Mouse (Mus musculus): ENCODE data around the gene Hist1h2ac. TPM values are rescaled to one million over a fixed set of nuclear protein-coding genes. Genes with fewer than 3 reads are reported as not detected.
A peak's percentile ranks its signal among the peaks of the same experiment; 100 is the strongest.

Hist1h2ac gene
- polyA plus RNA-seq, 1 experiment from 2014 or later, result 0.83 TPM

DNA sequence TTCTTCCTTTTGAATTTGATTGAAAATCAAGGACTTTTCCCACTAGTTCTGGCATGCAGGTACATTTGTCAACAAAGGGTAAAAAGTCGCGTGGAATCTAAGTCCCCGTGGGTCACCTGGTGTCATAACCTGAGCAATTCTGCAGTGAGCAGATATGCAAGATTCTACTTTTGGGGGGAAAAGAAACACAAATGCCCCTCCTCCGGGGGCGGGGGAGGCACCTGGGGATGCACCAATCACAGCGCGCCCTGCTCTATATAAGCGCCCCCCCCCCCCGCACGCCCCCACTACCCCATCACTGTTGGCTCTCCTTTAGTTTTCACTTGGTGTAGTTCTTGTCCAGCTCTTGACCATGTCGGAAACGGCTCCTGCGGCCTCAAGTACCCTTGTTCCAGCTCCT lies 11.8 kb upstream of the Hist1h2ac start, which contains the start of gene Hist1h1t:
Hist1h1t (plus strand) TSS at position 301 of the 400 bp plus-strand sequence.
- Histone ChIP-seq H3K9me3 (ENCODE audit: control insufficient read depth, low read length) (no peaks in the 10 kb centered on the region), H3K27ac (ENCODE audit: low read depth, low read length) (no peak within 1 kb of the TSS), H3K4me2 (no peak within 1 kb of the TSS), H3K4me3 (ENCODE audit: low read depth, low read length) (no peak within 1 kb of the TSS), H3K9ac (ENCODE audit: low read length) (no peak within 1 kb of the TSS), H3K27me3 (ENCODE audit: control insufficient read depth, insufficient read depth, low read length) (no peaks in the 10 kb centered on the region), H3K4me1 (ENCODE audit: control insufficient read depth, insufficient read depth, low read length) (peaks cover 6% of the 10 kb centered on the region; the same call in 1 of the 2 replicates), H3K36me3 (ENCODE audit: control insufficient read depth, insufficient read depth, low read length) (no peaks in the 10 kb centered on the region)
- ATAC-seq (ENCODE audit: low FRiP score) (no peak), DNase-seq (ENCODE audit: low spot score, missing footprints) (no peak)
- 51% methylated on average over 13 of the region's 13 CpGs for WGBS

DNA sequence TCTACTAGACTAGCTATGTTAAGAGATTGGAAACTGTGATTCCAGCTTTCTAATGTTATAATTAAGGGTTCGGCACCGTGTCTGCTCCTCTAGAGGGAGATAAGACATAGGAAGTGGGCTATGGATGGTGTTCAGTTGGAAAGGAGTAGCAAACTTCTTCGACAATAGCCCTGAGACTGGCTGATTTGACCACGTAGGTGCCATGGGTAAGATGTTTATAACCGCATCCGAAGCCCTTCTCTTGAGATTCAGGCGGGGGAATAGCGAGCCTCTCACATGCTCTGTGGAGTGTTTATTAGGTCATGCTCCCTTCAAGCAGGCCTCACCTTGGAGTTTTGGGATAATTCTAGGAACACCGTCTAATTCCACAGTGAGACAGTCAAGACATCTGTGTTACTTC lies 11.2 kb upstream of the Hist1h2ac start:
- no peaks in the 10 kb centered on the region for H3K36me3 ChIP-seq (ENCODE audit: control insufficient read depth, insufficient read depth, low read length)
- H3K27ac ChIP-seq (ENCODE audit: low read depth, low read length), result no peak overlapping the region
- H3K4me3 ChIP-seq (ENCODE audit: low read depth, low read length), result no peak overlapping the region
- H3K4me1 ChIP-seq (ENCODE audit: control insufficient read depth, insufficient read depth, low read length), result peaks cover 6% of the 10 kb centered on the region; the same call in 1 of the 2 replicates
- no peaks in the 10 kb centered on the region for H3K9me3 ChIP-seq (ENCODE audit: control insufficient read depth, low read length)
- DNase-seq (ENCODE audit: low spot score, missing footprints), result no peak
- ATAC-seq (ENCODE audit: low FRiP score), result no peak
- no peaks in the 10 kb centered on the region for H3K27me3 ChIP-seq (ENCODE audit: control insufficient read depth, insufficient read depth, low read length)
- no peak overlapping the region for H3K4me2 ChIP-seq
- H3K9ac ChIP-seq (ENCODE audit: low read length), result no peak overlapping the region
- 94% methylated on average over 9 of the region's 9 CpGs for WGBS

DNA sequence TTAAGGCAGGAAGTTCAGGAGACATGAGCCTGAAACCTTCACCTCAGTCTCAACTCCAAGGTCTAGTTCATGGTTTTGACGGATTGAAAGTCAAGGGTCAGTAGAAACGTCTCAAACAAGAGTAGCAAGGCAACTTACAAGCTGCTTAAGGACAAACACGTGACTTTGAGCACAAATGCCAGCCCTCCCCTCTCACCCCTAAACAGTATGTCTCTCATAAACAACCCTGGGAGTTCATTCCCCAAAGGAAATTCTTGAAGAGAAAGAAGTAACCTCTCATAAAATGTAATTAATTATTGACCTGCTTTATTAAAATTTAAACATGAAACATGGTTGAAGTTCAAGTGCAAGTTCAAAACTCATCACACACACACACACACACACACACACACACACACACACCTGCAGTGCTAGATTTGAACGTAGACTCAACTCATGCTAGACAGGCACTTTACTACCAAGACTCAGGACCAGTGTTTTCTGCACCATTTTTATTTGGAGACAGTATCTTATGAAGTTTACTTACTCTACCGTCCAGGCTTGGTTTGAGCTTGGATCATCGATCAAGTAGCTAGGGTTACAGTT lies 10.2 kb upstream of the Hist1h2ac start:
- ATAC-seq (ENCODE audit: low FRiP score) (no peak), DNase-seq (ENCODE audit: low spot score, missing footprints) (no peak)
- Histone ChIP-seq H3K9me3 (ENCODE audit: control insufficient read depth, low read length) (no peaks in the 10 kb centered on the region), H3K36me3 (ENCODE audit: control insufficient read depth, insufficient read depth, low read length) (no peaks in the 10 kb centered on the region), H3K9ac (ENCODE audit: low read length) (no peak overlapping the region), H3K27me3 (ENCODE audit: control insufficient read depth, insufficient read depth, low read length) (no peaks in the 10 kb centered on the region), H3K4me2 (no peak overlapping the region), H3K27ac (ENCODE audit: low read depth, low read length) (no peak overlapping the region), H3K4me3 (ENCODE audit: low read depth, low read length) (no peak overlapping the region), H3K4me1 (ENCODE audit: control insufficient read depth, insufficient read depth, low read length) (peaks cover 4% of the 10 kb centered on the region; the same call in 1 of the 2 replicates)
- 86% methylated on average over 6 of the region's 6 CpGs for WGBS

DNA sequence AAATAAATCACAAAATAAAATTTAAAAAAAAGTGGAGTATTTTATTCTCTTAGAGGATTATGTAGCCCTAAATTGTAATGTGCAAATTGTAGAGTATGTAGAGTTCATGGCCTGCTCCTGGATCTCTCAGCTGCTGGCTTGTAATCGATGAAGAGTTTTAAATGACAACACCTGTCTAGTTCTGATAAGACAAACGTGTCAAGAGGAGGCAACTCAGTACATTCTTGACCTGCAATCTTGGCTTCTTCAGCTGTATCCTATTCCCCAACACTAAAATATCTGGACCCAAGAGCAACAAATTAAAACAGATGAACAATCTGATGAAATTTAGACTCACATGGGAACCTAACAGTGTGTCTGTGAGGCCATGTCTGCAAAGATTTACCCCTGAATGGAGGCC lies 5.7 kb upstream of the Hist1h2ac start:
- DNase-seq (ENCODE audit: low spot score, missing footprints), result no peak
- Histone ChIP-seq H3K9me3 (ENCODE audit: control insufficient read depth, low read length) (no peaks in the 10 kb centered on the region), H3K4me2 (no peak overlapping the region), H3K9ac (ENCODE audit: low read length) (no peak overlapping the region), H3K36me3 (ENCODE audit: control insufficient read depth, insufficient read depth, low read length) (no peaks in the 10 kb centered on the region), H3K4me3 (ENCODE audit: low read depth, low read length) (no peak overlapping the region), H3K27ac (ENCODE audit: low read depth, low read length) (no peak overlapping the region), H3K4me1 (ENCODE audit: control insufficient read depth, insufficient read depth, low read length) (peaks cover 2% of the 10 kb centered on the region; the same call in 1 of the 2 replicates), H3K27me3 (ENCODE audit: control insufficient read depth, insufficient read depth, low read length) (no peaks in the 10 kb centered on the region)
- WGBS, result 69% methylated on average over 2 of the region's 2 CpGs
- ATAC-seq (ENCODE audit: low FRiP score), result no peak

DNA sequence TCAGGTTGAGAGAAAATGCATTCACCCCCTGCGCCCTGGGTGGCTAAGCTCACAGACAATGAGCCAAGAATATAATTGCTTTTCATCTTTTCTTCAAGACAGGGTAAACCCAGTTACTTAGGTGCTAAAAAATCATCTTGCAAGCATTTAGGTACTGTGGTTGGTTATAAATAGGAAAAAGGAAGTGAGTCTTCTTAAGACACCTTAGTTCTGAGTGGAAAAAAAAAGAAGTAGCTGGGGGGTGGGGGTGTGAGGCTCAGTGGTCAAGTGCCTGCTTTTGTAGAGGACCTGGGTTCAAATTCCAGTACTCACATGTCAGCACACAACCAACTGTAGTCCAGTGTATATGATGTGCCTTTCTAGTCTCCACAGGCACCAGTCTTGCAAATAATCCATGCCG lies 5.2 kb upstream of the Hist1h2ac start:
- Histone ChIP-seq H3K36me3 (ENCODE audit: control insufficient read depth, insufficient read depth, low read length) (no peaks in the 10 kb centered on the region), H3K4me2 (no peak overlapping the region), H3K9ac (ENCODE audit: low read length) (no peak overlapping the region), H3K9me3 (ENCODE audit: control insufficient read depth, low read length) (no peaks in the 10 kb centered on the region), H3K27me3 (ENCODE audit: control insufficient read depth, insufficient read depth, low read length) (no peaks in the 10 kb centered on the region), H3K4me1 (ENCODE audit: control insufficient read depth, insufficient read depth, low read length) (peaks cover 2% of the 10 kb centered on the region; the same call in 1 of the 2 replicates), H3K27ac (ENCODE audit: low read depth, low read length) (no peak overlapping the region), H3K4me3 (ENCODE audit: low read depth, low read length) (no peak overlapping the region)
- no peak for DNase-seq (ENCODE audit: low spot score, missing footprints)
- 89% methylated on average over 2 of the region's 2 CpGs for WGBS
- no peak for ATAC-seq (ENCODE audit: low FRiP score)

DNA sequence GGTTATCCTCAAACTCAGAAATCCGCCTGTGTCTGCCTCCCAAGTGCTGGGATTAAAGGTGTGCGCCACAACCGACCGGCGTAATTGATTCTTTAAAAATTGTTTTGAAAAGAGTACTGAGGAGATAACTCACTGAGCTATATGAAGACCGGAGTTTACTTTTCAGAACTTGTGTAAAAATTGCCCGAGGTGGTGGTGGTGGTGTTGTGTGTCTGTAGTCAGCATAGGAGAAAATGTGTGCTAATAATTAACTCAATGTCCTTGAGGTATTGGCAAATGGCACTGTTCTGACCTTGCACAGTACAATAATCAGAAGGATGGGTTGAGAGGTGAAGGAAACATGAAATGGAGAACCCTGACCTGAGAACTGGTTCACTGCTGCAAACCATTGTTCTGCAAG lies 4.2 kb upstream of the Hist1h2ac start:
- Histone ChIP-seq H3K4me2 (no peak overlapping the region), H3K27ac (ENCODE audit: low read depth, low read length) (no peak overlapping the region), H3K27me3 (ENCODE audit: control insufficient read depth, insufficient read depth, low read length) (no peaks in the 10 kb centered on the region), H3K36me3 (ENCODE audit: control insufficient read depth, insufficient read depth, low read length) (no peaks in the 10 kb centered on the region), H3K4me3 (ENCODE audit: low read depth, low read length) (no peak overlapping the region), H3K4me1 (ENCODE audit: control insufficient read depth, insufficient read depth, low read length) (peaks cover 5% of the 10 kb centered on the region; the same call in 1 of the 2 replicates), H3K9ac (ENCODE audit: low read length) (no peak overlapping the region), H3K9me3 (ENCODE audit: control insufficient read depth, low read length) (no peaks in the 10 kb centered on the region)
- 92% methylated on average over 7 of the region's 7 CpGs for WGBS
- DNase-seq (ENCODE audit: low spot score, missing footprints), result peak; percentile 73
- ATAC-seq (ENCODE audit: low FRiP score), result no peak

DNA sequence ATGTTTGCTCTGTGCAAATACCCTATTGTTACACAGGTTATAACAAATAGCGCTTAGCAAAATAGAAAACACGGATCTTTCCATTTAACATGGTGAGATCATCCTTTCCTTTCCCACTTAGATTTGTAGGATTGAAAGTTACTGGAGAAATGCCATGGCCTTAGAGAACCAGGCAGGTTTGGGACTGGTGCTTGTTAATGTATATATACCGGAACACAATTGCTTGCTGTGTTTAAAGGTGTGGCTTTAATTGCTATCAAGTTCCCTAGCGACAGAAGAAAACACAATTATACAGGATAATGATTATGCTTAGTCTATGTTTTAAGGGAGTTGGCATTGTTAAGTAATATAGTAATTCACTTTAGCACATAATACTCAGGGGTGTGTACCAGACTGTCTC lies 3.4 kb upstream of the Hist1h2ac start:
- Histone ChIP-seq H3K4me3 (ENCODE audit: low read depth, low read length) (no peak overlapping the region), H3K4me2 (no peak overlapping the region), H3K27ac (ENCODE audit: low read depth, low read length) (no peak overlapping the region), H3K27me3 (ENCODE audit: control insufficient read depth, insufficient read depth, low read length) (no peaks in the 10 kb centered on the region), H3K4me1 (ENCODE audit: control insufficient read depth, insufficient read depth, low read length) (peaks cover 11% of the 10 kb centered on the region), H3K9ac (ENCODE audit: low read length) (no peak overlapping the region), H3K9me3 (ENCODE audit: control insufficient read depth, low read length) (no peaks in the 10 kb centered on the region), H3K36me3 (ENCODE audit: control insufficient read depth, insufficient read depth, low read length) (no peaks in the 10 kb centered on the region)
- WGBS, result 84% methylated on average over 4 of the region's 4 CpGs
- ATAC-seq (ENCODE audit: low FRiP score), result no peak
- peak; percentile 75 for DNase-seq (ENCODE audit: low spot score, missing footprints)

DNA sequence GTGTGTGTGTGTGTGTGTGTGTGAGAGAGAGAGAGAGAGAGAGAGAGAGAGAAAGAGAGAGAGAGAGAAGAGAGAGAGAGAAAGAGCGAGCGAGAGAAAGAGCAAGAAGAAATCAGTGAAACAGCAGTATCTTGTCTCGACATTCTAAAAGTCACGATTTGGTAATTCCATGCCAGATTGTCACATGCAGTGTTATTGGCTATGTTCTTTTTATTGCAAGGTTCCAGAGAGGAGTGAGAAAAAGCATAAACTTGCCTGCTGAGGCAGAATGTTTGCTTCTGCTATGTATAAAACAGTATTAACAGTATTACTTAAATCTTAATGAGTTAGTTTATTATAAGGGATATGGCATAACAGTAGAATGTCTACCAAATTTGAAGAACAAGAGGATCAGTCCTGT lies 2.2 kb upstream of the Hist1h2ac start:
- Histone ChIP-seq H3K4me3 (ENCODE audit: low read depth, low read length) (peak overlapping the region; percentile 41), H3K4me1 (ENCODE audit: control insufficient read depth, insufficient read depth, low read length) (peaks cover 11% of the 10 kb centered on the region), H3K4me2 (peak overlapping the region; percentile 65), H3K27ac (ENCODE audit: low read depth, low read length) (peak overlapping the region; percentile 95), H3K27me3 (ENCODE audit: control insufficient read depth, insufficient read depth, low read length) (no peaks in the 10 kb centered on the region), H3K36me3 (ENCODE audit: control insufficient read depth, insufficient read depth, low read length) (no peaks in the 10 kb centered on the region), H3K9me3 (ENCODE audit: control insufficient read depth, low read length) (no peaks in the 10 kb centered on the region), H3K9ac (ENCODE audit: low read length) (peak overlapping the region; percentile 76)
- DNase-seq (ENCODE audit: low spot score, missing footprints), result peak; percentile 88
- WGBS, result 60% methylated on average over 4 of the region's 4 CpGs
- no peak for ATAC-seq (ENCODE audit: low FRiP score)

DNA sequence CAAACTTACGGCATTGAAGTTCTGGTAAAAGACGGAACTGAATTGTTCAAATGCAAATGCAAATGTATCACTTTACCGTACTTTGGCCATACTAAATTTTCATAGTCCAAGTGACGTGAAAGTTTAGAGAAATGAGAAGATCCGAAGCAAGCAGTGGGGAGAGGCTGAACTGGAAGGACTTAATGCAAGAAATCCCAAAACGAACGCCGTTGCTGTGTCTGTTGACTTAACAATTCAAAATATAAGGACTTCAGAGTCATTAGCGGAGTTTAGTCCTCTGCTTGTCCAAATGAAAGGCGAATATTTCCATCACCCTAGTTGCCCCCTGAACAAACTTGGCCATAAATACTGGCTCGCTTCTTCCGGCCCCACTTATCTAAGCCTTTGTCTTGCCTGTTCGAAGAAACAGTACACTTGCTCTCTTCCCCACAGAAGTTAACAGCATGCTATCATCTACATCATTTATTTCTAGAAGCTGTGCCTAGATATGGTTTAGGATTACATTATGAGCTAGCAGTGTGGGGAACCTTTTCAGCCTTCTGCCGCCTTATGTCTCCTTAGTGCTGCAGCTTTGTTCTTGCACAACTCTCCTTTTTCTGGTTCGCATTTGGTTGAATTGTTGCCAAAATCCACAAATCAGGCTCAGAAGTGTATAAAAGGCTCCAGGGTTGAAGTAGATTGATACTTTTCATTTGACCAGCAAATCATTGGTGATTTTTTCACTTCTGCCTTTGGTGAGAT lies 1.5 kb upstream of the Hist1h2ac start:
- Histone ChIP-seq H3K4me1 (ENCODE audit: control insufficient read depth, insufficient read depth, low read length) (peaks cover 11% of the 10 kb centered on the region), H3K9me3 (ENCODE audit: control insufficient read depth, low read length) (no peaks in the 10 kb centered on the region), H3K9ac (ENCODE audit: low read length) (peak overlapping the region; percentile 76), H3K4me3 (ENCODE audit: low read depth, low read length) (peak overlapping the region; percentile 41), H3K36me3 (ENCODE audit: control insufficient read depth, insufficient read depth, low read length) (no peaks in the 10 kb centered on the region), H3K4me2 (peak overlapping the region; percentile 65), H3K27me3 (ENCODE audit: control insufficient read depth, insufficient read depth, low read length) (no peaks in the 10 kb centered on the region), H3K27ac (ENCODE audit: low read depth, low read length) (peak overlapping the region; percentile 95)
- DNase-seq (ENCODE audit: low spot score, missing footprints) (peak; percentile 94), ATAC-seq (ENCODE audit: low FRiP score) (no peak)
- 16% methylated on average over 15 of the region's 15 CpGs for WGBS

Measured in midbrain, embryonic 11.5 days (tissue).